Mouse (Mus musculus) left cerebral cortex, postnatal 25 days (tissue): ENCODE results near the gene Olfr869. TPM values are rescaled to one million over a fixed set of nuclear protein-coding genes. Genes with fewer than 3 reads are reported as not detected.

Source experiments
- DNase-seq, 2 experiments: peaks; one replicate each; pipeline ENCODE4 v3.0.0; 2022; ENCODE audit warnings: low spot score in 2 of 2, mixed read lengths in 1 of 2
- intact Hi-C: fragments of 180-260 bp; cut with DNase I; formaldehyde crosslinking; loops from one replicate; pipeline ENCODE4 v1.15.1; 2025
- total RNA-seq, 2 experiments: library from RNA; stranded (reverse); gene quantifications; 2 replicates each; pipeline ENCODE4 v1.2.3; 2021

The Olfr869 gene
- total RNA-seq: not detected

DNA sequence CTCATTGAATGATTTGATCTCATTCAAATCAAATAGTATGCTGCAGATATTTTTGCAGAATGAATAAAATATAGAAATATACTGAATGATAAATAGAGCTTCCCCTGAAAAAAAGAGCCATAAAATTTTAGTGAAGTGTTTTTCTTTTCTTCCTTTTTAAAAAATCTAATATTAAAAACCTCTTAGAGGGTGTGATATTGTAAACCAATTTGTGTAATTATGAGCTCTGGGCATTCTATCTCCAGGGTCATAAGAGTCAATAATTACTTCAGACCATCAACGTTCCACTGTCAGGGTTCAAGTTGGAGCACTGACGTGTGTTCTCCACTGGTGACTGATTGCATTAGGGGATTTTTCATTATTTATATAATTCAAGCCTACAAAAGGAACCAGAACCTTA lies at the start of gene Olfr869:
Gene Olfr869 (plus strand): TSS at position 301 of the 400 bp plus-strand sequence.
- intact Hi-C loops: no loop called here
- no peak for DNase-seq

- intact Hi-C loops: no loop called here
- no peak for DNase-seq
Measured at GRCm38 (mm10) chr9:20098326-20098725, 30.5 kb upstream of the Olfr869 start, which contains the start of gene Olfr868. TSS of gene Olfr868 (plus strand) at chr9:20098626.

GRCm38 (mm10) chr9:20149706-20150105 lies 20.9 kb downstream of the Olfr869 start:
- no peak for DNase-seq
- intact Hi-C loops: no loop called here

- no peak for DNase-seq
- intact Hi-C loops: no loop called here
Measured at GRCm38 (mm10) chr9:20173957-20174356, 45.1 kb downstream of the Olfr869 start, which contains the start of gene Olfr870. TSS of gene Olfr870 (minus strand) at chr9:20174057.

GRCm38 (mm10) chr9:20179463-20179862 lies 50.7 kb downstream of the Olfr869 start:
- intact Hi-C loops: no loop called here

More at GRCm38 (mm10) chr9:20179463-20179862, 50.7 kb downstream of the Olfr869 start:
- no peak for DNase-seq

Other genes starting within 250 kb of the Olfr869 start
- gene Olfr862, start 241.0 kb upstream of the Olfr869 start, total RNA-seq: not detected
- not detected for gene Olfr77, start 212.1 kb upstream of the Olfr869 start, total RNA-seq
- not detected for gene Olfr866, start 101.0 kb upstream of the Olfr869 start, total RNA-seq
- gene Olfr867, start 71.4 kb upstream of the Olfr869 start, total RNA-seq: not detected
- gene Olfr868, start 30.4 kb upstream of the Olfr869 start, total RNA-seq: not detected
- gene Olfr870, start 45.0 kb downstream of the Olfr869 start, total RNA-seq: not detected
- not detected for gene Olfr871, start 83.2 kb downstream of the Olfr869 start, total RNA-seq
- not detected for gene Olfr872, start 108.1 kb downstream of the Olfr869 start, total RNA-seq
- gene Olfr39, start 153.3 kb downstream of the Olfr869 start, total RNA-seq: not detected
- not detected for gene Olfr873, start 169.5 kb downstream of the Olfr869 start, total RNA-seq
- not detected for gene Olfr18, start 207.1 kb downstream of the Olfr869 start, total RNA-seq